Mouse (Mus musculus) Muller cell, postnatal 12 days (primary cell): ENCODE data around the gene Slc24a4.

ENCODE experiments used
- DNase-seq: peaks from one replicate; pipeline ENCODE4 v3.0.0-alpha.2; 2015; ENCODE audit errors: inconsistent ontology term

Gene Slc24a4

DNA sequence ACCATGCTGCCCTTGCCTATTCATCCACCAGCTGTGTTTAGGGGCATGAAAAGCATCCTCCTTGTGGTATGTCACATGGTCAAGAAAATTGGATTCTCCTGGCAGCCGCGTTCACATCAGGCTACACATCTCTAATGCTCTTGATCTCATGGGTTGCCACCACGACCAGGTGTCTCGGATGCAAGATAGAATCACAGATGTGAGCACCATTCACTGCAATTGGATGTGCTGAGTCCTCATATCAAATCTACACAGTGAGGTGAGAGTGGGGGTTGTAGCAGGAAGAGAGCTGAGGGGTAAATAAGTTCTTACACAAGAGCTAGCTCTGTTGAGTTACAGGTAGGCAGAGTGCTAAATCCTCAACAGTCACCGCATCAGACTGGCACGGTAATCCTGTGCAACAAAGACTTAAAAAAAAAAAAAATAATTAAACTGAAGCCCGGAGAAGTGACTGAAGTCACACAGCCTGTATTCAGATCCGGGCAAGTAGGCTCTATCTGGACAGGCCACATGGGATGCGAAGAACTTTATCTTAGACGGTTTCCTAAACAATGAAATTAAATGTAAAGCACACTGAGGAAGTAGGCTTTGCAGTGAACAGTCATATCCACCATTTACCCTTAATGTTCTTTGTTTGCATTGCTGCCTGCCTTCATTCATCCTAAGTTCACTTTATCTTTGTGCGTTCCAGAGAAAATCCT is 180.7 kb downstream of the Slc24a4 start:
- DNase-seq: no peak

- no peak for DNase-seq
Observed at GRCm38 (mm10) chr12:102309800-102310195, 181.3 kb downstream of the Slc24a4 start.

GRCm38 (mm10) chr12:102310261-102310660 is 181.7 kb downstream of the Slc24a4 start:
- DNase-seq: no peak

GRCm38 (mm10) chr12:102311454-102311853 is 182.9 kb downstream of the Slc24a4 start:
- no peak for DNase-seq
